Comparison of ENCODE assay signal across 8 mouse cellular contexts in the genomic region with DNA sequence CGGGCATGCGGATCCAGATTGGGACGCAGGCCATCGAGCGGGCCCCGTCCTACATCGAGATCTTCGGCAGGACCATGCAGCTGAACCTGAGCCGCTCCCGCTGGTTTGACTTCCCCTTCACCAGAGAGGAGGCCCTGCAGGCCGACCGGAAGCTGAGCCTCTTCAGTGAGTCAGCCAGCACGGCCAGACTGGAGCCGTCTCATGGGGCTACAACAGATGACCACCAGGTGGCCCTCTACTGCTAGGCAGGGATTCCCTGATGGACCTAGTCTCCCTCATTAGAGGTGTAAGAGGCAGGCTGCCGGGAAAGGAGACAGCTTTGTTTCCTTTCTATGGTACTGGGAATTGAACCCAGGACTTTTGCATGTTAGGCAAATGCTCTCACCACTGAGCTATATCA.
A peak's percentile ranks its signal among the peaks of the same experiment; 100 is the strongest.
DNase-seq lines count a peak whose midpoint lies in the region; ATAC-seq and TF ChIP-seq lines count a peak whose summit lies in the region.

No protein-coding gene starts in this region.

- WGBS in midbrain, embryonic 11.5 days, result 46% methylated on average over 15 of the region's 15 CpGs
- 48% methylated on average over 15 of the region's 15 CpGs for WGBS in midbrain, embryonic 16.5 days
- WGBS in limb, embryonic 11.5 days, result 60% methylated on average over 15 of the region's 15 CpGs
- WGBS in stomach, postnatal 0 days, result 55% methylated on average over 15 of the region's 15 CpGs

- H3K4me3 ChIP-seq in midbrain, embryonic 11.5 days (ENCODE audit: low read depth, low read length), result no peak overlapping the region
- H3K4me3 ChIP-seq in midbrain, embryonic 16.5 days (ENCODE audit: low read depth, low read length), result no peak overlapping the region
- H3K4me3 ChIP-seq in limb, embryonic 11.5 days (ENCODE audit: low read depth, low read length), result no peak overlapping the region
- H3K4me3 ChIP-seq in stomach, postnatal 0 days (ENCODE audit: low read depth, low read length), result no peak overlapping the region

- no peak overlapping the region for H3K4me2 ChIP-seq in midbrain, embryonic 11.5 days
- H3K4me2 ChIP-seq in midbrain, embryonic 16.5 days (ENCODE audit: low read length), result no peak overlapping the region
- no peak overlapping the region for H3K4me2 ChIP-seq in limb, embryonic 11.5 days (ENCODE audit: low read depth, severe bottlenecking)
- no peak overlapping the region for H3K4me2 ChIP-seq in stomach, postnatal 0 days (replicated peaks; ENCODE audit: low read depth)

- peak; percentile 92 for DNase-seq in midbrain, embryonic 11.5 days (ENCODE audit: low spot score, missing footprints)
- DNase-seq in cerebellum, postnatal 10 days, result peak; percentile 79 to 82
- DNase-seq in gastrocnemius, postnatal 14 days, result peak; percentile 79
- DNase-seq in kidney, adult 8-10 months, result peak; percentile 48 to 75
- DNase-seq in limb, embryonic 11.5 days (ENCODE audit: low spot score), result peak; percentile 67
- DNase-seq in natural killer cell, adult 2 months (ENCODE audit: low spot score in 2 of 2), result peak; percentile 53 to 58
- peak; percentile 83 for DNase-seq in stomach, postnatal 0 days (ENCODE audit: low spot score)

- no peaks in the 10 kb centered on the region for H3K9me3 ChIP-seq in midbrain, embryonic 11.5 days (ENCODE audit: control insufficient read depth, low read length)
- H3K9me3 ChIP-seq in midbrain, embryonic 16.5 days (replicated peaks; ENCODE audit: control insufficient read depth, low read length, poor library complexity, severe bottlenecking), result no peaks in the 10 kb centered on the region
- no peaks in the 10 kb centered on the region for H3K9me3 ChIP-seq in limb, embryonic 11.5 days (ENCODE audit: control insufficient read depth, low read length)
- H3K9me3 ChIP-seq in stomach, postnatal 0 days (ENCODE audit: control insufficient read depth, low read length), result no peaks in the 10 kb centered on the region

- peak; percentile 85 for TF ChIP-seq CTCF in stomach, postnatal 0 days (IDR thresholded peaks at IDR 0.05; ENCODE audit: low read depth)

- intact Hi-C loops in gastrocnemius, postnatal 14 days (cut with DNase I; ENCODE audit: low total_unique reads), result no loop called here

- no peak overlapping the region for H3K27ac ChIP-seq in midbrain, embryonic 11.5 days (ENCODE audit: low read depth, low read length)
- no peak overlapping the region for H3K27ac ChIP-seq in midbrain, embryonic 16.5 days (ENCODE audit: low read length)
- H3K27ac ChIP-seq in limb, embryonic 11.5 days (replicated peaks; ENCODE audit: low read depth, low read length), result no peak overlapping the region
- no peak overlapping the region for H3K27ac ChIP-seq in stomach, postnatal 0 days (replicated peaks)

- peaks cover 48% of the 10 kb centered on the region for H3K36me3 ChIP-seq in midbrain, embryonic 11.5 days (ENCODE audit: control insufficient read depth, insufficient read depth, low read length)
- peaks cover 58% of the 10 kb centered on the region for H3K36me3 ChIP-seq in midbrain, embryonic 16.5 days (ENCODE audit: control insufficient read depth, insufficient read depth, low read length)
- peaks cover 63% of the 10 kb centered on the region for H3K36me3 ChIP-seq in limb, embryonic 11.5 days (ENCODE audit: control insufficient read depth, insufficient read depth, low read length)
- H3K36me3 ChIP-seq in stomach, postnatal 0 days (ENCODE audit: control insufficient read depth, insufficient read depth, low read length), result peaks cover 67% of the 10 kb centered on the region

- no peak for TF ChIP-seq EP300 in stomach, postnatal 0 days (optimal IDR thresholded peaks at IDR 0.05)

- H3K27me3 ChIP-seq in midbrain, embryonic 11.5 days (ENCODE audit: control insufficient read depth, insufficient read depth, low read length), result no peaks in the 10 kb centered on the region
- H3K27me3 ChIP-seq in midbrain, embryonic 16.5 days (ENCODE audit: control insufficient read depth, insufficient read depth, low read depth, low read length), result no peaks in the 10 kb centered on the region
- H3K27me3 ChIP-seq in limb, embryonic 11.5 days (ENCODE audit: control insufficient read depth, insufficient read depth, low read length), result no peaks in the 10 kb centered on the region
- no peaks in the 10 kb centered on the region for H3K27me3 ChIP-seq in stomach, postnatal 0 days (ENCODE audit: control insufficient read depth, insufficient read depth, low read length)

- no peaks in the 10 kb centered on the region for H3K4me1 ChIP-seq in midbrain, embryonic 11.5 days (ENCODE audit: control insufficient read depth, insufficient read depth, low read length)
- no peaks in the 10 kb centered on the region for H3K4me1 ChIP-seq in midbrain, embryonic 16.5 days (ENCODE audit: control insufficient read depth, insufficient read depth, low read length)
- H3K4me1 ChIP-seq in limb, embryonic 11.5 days (ENCODE audit: control insufficient read depth, insufficient read depth, low read length), result no peaks in the 10 kb centered on the region
- no peaks in the 10 kb centered on the region for H3K4me1 ChIP-seq in stomach, postnatal 0 days (replicated peaks; ENCODE audit: control insufficient read depth, insufficient read depth)

- peak; percentile 61; the same call in 1 of the 2 replicates for ATAC-seq in midbrain, embryonic 11.5 days (ENCODE audit: low FRiP score)
- ATAC-seq in midbrain, embryonic 16.5 days, result no peak
- no peak for ATAC-seq in limb, embryonic 11.5 days (ENCODE audit: insufficient number of reproducible peaks, low FRiP score, low TSS enrichment, low read depth)
- peak; percentile 81 for ATAC-seq in stomach, postnatal 0 days (ENCODE audit: low FRiP score, low TSS enrichment)

- no peak overlapping the region for H3K9ac ChIP-seq in midbrain, embryonic 11.5 days (ENCODE audit: low read length)
- no peak overlapping the region for H3K9ac ChIP-seq in midbrain, embryonic 16.5 days (ENCODE audit: low read depth, low read length)
- H3K9ac ChIP-seq in limb, embryonic 11.5 days (ENCODE audit: low read length), result no peak overlapping the region
- H3K9ac ChIP-seq in stomach, postnatal 0 days (ENCODE audit: low read length), result no peak overlapping the region

Comparison
In these comparisons a context has a peak if more than half of its experiments do, and no peak if none do; other contexts are left out.
1. ATAC-seq: peak in midbrain, embryonic 11.5 days (single experiment) and stomach, postnatal 0 days (single experiment); none in midbrain, embryonic 16.5 days (single experiment) and limb, embryonic 11.5 days (single experiment).
2. Peak in every context shown above with its lines, with median percentiles within 50 percentile points of each other: DNase-seq.